Mouse (Mus musculus): ENCODE data around the gene Syngr2. TPM values are rescaled to one million over a fixed set of nuclear protein-coding genes. Genes with fewer than 3 reads are reported as not detected.
A peak's percentile ranks its signal among the peaks of the same experiment; 100 is the strongest.
"Not testable (repeated sequence)": the region's sequence is repeated elsewhere in the genome, so short reads cannot be mapped to it uniquely, and the experiment has no call there.

Gene Syngr2
- polyA plus RNA-seq, 1 experiment: 188 TPM

DNA sequence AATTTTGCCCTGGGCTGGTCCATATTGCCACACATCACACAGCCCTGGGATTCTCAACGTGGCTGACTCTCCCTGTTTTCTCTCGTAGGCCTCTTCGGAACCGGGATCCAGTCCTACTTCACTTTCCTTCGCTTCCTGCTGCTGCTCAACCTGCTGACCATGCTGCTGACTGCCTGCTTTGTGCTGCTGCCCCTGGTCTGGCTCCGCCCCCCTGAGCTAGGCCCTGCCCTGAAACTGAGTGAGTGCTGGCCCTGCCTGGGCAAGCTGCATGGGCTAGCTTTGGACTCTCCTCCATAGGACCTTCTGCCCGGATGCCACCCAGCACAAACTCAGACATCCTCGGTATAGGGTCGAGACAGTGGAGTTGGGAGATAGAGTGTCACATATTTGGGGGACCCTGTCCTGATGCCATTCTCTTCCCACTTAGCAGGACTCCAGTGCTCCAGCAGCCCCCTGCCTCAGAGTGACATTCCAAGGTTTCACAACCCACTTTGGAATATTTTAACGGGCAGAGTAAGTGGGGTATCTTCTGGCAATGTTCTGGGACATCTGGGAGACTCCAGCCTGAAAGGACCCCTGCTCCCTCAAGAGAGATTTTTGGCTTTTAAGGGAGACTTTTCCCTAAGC is 25.7 kb upstream of the Syngr2 start:
- WGBS: 71% methylated on average over 10 of the region's 10 CpGs
- peak in 1 of 2 experiments; percentile 49 for DNase-seq (ENCODE audit: low read depth in 1 of 2, low spot score in 2 of 2)
- peaks cover 5% of the 10 kb centered on the region; the same call in 1 of the 2 replicates for H3K4me1 ChIP-seq (ENCODE audit: control insufficient read depth, insufficient read depth, insufficient read length)
- no peak for TF ChIP-seq CTCF (IDR thresholded peaks at IDR 0.05; ENCODE audit: extremely low read depth, insufficient read depth, insufficient read length, insufficient replicate concordance)
- no peak for TF ChIP-seq POLR2A (IDR thresholded peaks at IDR 0.05; ENCODE audit: low read depth, low read length)
- H3K27me3 ChIP-seq (ENCODE audit: control insufficient read depth, insufficient read depth, low read length): no peaks in the 10 kb centered on the region
- H3K4me3 ChIP-seq (ENCODE audit: extremely low read depth, insufficient read depth, insufficient read length): no peak overlapping the region; the same call in 1 of the 2 replicates
- peaks cover 6% of the 10 kb centered on the region for H3K36me3 ChIP-seq (ENCODE audit: control insufficient read depth, insufficient read depth, low read length)
- peak overlapping the region; percentile 99 for H3K27ac ChIP-seq (ENCODE audit: insufficient read depth, low read length)

DNA sequence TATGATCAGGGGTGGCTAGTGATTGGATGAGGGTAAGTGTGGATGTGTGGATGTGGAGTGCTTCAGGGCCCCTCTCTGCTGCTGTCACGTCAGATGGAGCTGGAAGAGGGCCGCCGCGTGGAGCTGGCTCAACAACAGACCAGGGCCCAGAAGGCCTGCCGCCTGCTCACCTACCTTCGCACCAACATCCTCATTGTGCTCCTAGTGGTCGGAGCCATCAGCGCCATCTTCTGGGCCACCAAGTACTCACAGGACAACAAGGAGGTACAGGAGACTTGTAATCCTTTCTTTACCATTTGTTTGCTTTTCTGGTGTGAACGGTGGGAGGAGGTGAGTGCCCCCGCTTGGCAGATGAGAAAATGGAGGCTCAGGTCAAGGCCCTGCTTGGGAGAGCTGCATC is 23.2 kb upstream of the Syngr2 start:
- peaks cover 6% of the 10 kb centered on the region for H3K36me3 ChIP-seq (ENCODE audit: control insufficient read depth, insufficient read depth, low read length)
- H3K27me3 ChIP-seq (ENCODE audit: control insufficient read depth, insufficient read depth, low read length): no peaks in the 10 kb centered on the region
- TF ChIP-seq POLR2A (IDR thresholded peaks at IDR 0.05; ENCODE audit: low read depth, low read length) (no peak), CTCF (IDR thresholded peaks at IDR 0.05; ENCODE audit: extremely low read depth, insufficient read depth, insufficient read length, insufficient replicate concordance) (peak; percentile 80; the same call in 1 of the 2 replicates)
- 20% methylated on average over 10 of the region's 10 CpGs for WGBS
- H3K27ac ChIP-seq (ENCODE audit: insufficient read depth, low read length): no peak overlapping the region
- DNase-seq (ENCODE audit: low read depth in 1 of 2, low spot score in 2 of 2): peak in 1 of 2 experiments; percentile 80
- H3K4me3 ChIP-seq (ENCODE audit: extremely low read depth, insufficient read depth, insufficient read length): no peak overlapping the region
- H3K4me1 ChIP-seq (ENCODE audit: control insufficient read depth, insufficient read depth, insufficient read length): no peaks in the 10 kb centered on the region; the same call in 1 of the 2 replicates

DNA sequence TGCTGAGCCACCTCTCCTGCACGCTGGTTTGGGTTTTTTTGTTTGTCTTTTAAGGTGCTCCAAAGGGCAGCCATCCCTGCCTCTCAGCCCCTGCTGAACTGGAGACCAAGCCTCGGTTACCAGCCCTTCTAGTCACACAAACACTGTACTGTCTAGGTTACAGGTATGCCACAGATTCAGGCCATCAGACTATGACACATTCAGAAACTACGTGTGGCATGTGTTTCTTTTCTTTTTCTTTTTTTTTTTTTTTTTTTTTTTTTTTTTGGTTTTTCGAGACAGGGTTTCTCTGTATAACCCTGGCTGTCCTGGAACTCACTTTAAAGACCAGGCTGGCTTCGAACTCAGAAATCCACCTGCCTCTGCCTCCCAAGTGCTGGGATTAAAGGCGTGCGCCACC is 21.0 kb upstream of the Syngr2 start:
- WGBS: 85% methylated on average over 7 of the region's 7 CpGs
- DNase-seq (ENCODE audit: low read depth in 1 of 2, low spot score in 2 of 2); H3K27ac ChIP-seq (ENCODE audit: insufficient read depth, low read length); H3K4me1 ChIP-seq (ENCODE audit: control insufficient read depth, insufficient read depth, insufficient read length); H3K27me3 ChIP-seq (ENCODE audit: control insufficient read depth, insufficient read depth, low read length); H3K4me3 ChIP-seq (ENCODE audit: extremely low read depth, insufficient read depth, insufficient read length); H3K36me3 ChIP-seq (ENCODE audit: control insufficient read depth, insufficient read depth, low read length): not testable (repeated sequence)

DNA sequence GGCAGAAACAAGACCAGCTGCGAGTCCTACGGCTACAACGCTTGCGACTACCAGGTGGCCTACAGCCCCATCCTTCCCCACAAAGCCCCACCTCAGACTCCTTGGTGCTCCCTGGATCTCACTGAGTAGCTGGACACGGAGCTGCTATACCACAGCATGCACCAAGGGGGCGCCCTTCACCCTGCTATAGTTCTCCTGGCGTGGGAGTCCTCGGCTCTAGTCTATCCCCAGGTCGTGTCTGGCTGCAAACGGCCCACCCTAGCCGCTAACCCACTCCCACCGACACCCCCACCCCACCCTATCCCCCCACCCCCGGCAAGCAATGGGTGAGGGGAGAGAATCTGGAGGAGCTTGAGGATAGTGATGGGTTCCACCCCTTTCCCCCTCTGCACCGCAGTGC is 19.2 kb upstream of the Syngr2 start:
- 21% methylated on average over 14 of the region's 14 CpGs for WGBS
- Histone ChIP-seq H3K27ac (ENCODE audit: insufficient read depth, low read length) (no peak overlapping the region), H3K4me3 (ENCODE audit: extremely low read depth, insufficient read depth, insufficient read length) (no peak overlapping the region), H3K36me3 (ENCODE audit: control insufficient read depth, insufficient read depth, low read length) (no peaks in the 10 kb centered on the region), H3K4me1 (ENCODE audit: control insufficient read depth, insufficient read depth, insufficient read length) (peaks cover 13% of the 10 kb centered on the region; the same call in 1 of the 2 replicates), H3K27me3 (ENCODE audit: control insufficient read depth, insufficient read depth, low read length) (no peaks in the 10 kb centered on the region)
- TF ChIP-seq CTCF (IDR thresholded peaks at IDR 0.05; ENCODE audit: extremely low read depth, insufficient read depth, insufficient read length, insufficient replicate concordance): peak; percentile 86; the same call in 1 of the 2 replicates
- TF ChIP-seq POLR2A (IDR thresholded peaks at IDR 0.05; ENCODE audit: low read depth, low read length): no peak
- peak in 1 of 2 experiments; percentile 72 for DNase-seq (ENCODE audit: low read depth in 1 of 2, low spot score in 2 of 2)

DNA sequence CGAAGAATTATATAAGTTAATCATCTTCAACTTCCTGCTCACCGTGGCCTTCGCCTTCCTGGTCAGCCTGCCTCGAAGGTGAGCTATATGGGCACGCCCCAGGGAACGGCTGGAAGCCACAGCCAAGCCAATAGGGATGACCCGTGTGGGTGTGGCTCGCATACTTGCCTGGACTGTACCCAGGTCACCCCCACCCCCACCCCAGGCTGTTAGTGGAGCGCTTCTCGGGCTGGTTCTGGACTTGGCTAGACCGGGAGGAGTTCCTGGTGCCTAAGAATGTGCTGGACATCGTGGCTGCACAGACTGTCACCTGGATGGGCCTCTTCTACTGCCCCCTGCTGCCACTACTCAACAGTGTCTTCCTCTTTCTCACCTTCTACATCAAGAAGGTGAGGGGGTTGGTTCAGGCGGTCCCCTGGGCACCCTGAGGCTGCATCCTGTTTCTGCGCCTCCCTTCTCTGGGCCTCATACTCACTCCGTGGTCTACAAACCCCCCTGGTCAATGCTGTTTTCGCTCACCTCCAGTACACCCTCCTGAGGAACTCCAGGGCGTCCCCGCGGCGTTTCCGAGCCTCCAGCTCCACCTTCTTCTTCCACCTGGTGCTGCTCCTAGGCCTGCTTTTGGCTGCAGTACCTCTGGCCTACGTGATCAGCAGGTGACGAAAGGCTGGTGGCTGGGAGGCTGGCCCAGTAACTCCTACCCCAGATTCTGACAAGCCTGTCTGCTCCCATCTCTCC is 18.6 kb upstream of the Syngr2 start:
- Histone ChIP-seq H3K27ac (ENCODE audit: insufficient read depth, low read length) (0 out of 2 replicates have a peak overlapping the region, but pooled peaks have one; percentile 23), H3K27me3 (ENCODE audit: control insufficient read depth, insufficient read depth, low read length) (no peaks in the 10 kb centered on the region), H3K4me1 (ENCODE audit: control insufficient read depth, insufficient read depth, insufficient read length) (peaks cover 15% of the 10 kb centered on the region; the same call in 1 of the 2 replicates), H3K4me3 (ENCODE audit: extremely low read depth, insufficient read depth, insufficient read length) (no peak overlapping the region), H3K36me3 (ENCODE audit: control insufficient read depth, insufficient read depth, low read length) (no peaks in the 10 kb centered on the region)
- DNase-seq (ENCODE audit: low read depth in 1 of 2, low spot score in 2 of 2): peak in 1 of 2 experiments; percentile 54
- WGBS: 70% methylated on average over 23 of the region's 23 CpGs
- TF ChIP-seq CTCF (IDR thresholded peaks at IDR 0.05; ENCODE audit: extremely low read depth, insufficient read depth, insufficient read length, insufficient replicate concordance): 0 out of 2 replicates have a peak, but pooled peaks have one; percentile 9
- TF ChIP-seq POLR2A (IDR thresholded peaks at IDR 0.05; ENCODE audit: low read depth, low read length): no peak

DNA sequence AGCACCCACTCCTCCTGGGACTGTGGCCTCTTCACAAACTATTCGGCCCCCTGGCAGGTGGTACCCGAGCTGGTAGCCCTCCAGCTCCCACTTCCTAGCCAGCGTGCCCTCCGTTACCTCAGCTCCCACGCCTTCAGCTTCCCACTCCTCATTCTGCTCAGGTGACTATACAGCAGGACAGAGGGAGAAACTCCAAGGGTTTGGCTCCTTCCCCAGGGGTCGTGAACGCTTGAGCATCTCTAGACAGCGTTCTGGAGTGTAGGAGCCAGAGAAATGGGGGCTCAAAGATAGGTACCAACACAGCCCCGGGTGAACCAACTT is 18.1 kb upstream of the Syngr2 start:
- Histone ChIP-seq H3K27ac (ENCODE audit: insufficient read depth, low read length) (peak overlapping the region; percentile 85; the same call in 1 of the 2 replicates), H3K4me1 (ENCODE audit: control insufficient read depth, insufficient read depth, insufficient read length) (peaks cover 19% of the 10 kb centered on the region; the same call in 1 of the 2 replicates), H3K36me3 (ENCODE audit: control insufficient read depth, insufficient read depth, low read length) (no peaks in the 10 kb centered on the region), H3K27me3 (ENCODE audit: control insufficient read depth, insufficient read depth, low read length) (no peaks in the 10 kb centered on the region), H3K4me3 (ENCODE audit: extremely low read depth, insufficient read depth, insufficient read length) (no peak overlapping the region)
- no peak for DNase-seq (ENCODE audit: low read depth in 1 of 2, low spot score in 2 of 2)
- WGBS: 91% methylated on average over 9 of the region's 9 CpGs
- no peak for TF ChIP-seq CTCF (IDR thresholded peaks at IDR 0.05; ENCODE audit: extremely low read depth, insufficient read depth, insufficient read length, insufficient replicate concordance)
- TF ChIP-seq POLR2A (IDR thresholded peaks at IDR 0.05; ENCODE audit: low read depth, low read length): no peak

Data from spleen, adult 2 months (tissue).